Mouse (Mus musculus) fat pad, adult 2 months (tissue): ENCODE results near the gene Vmn2r79.
"Not testable (repeated sequence)": the region's sequence is repeated elsewhere in the genome, so short reads cannot be mapped to it uniquely, and the experiment has no call there.

Source experiments
- DNase-seq: peaks from one replicate; pipeline ENCODE4 v3.0.0-alpha.2; 2011; ENCODE audit warnings: low read depth, low spot score; ENCODE audit errors: extremely low read depth

Gene Vmn2r79

DNA sequence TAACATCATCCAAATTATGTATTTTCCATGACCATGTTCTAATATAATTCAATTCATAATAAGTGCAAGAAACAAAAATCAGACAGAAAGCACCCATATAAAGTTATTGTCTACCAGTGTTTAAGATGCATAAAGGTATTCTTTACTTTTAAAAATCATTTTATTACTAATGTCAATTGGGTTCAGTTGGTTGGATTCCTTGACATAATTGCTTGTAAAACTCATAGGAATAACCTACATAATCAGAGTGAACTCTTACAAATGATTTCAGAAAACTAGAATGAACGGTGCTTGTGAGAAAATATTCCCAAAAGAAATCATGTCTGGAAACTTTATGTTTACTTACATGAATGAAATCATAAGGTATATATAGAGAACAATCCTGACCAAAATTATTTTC is at the start of gene Vmn2r79:
Gene Vmn2r79, plus strand, starts transcription at position 301 of the 400 bp plus-strand sequence.
- not testable (repeated sequence) for DNase-seq

DNA sequence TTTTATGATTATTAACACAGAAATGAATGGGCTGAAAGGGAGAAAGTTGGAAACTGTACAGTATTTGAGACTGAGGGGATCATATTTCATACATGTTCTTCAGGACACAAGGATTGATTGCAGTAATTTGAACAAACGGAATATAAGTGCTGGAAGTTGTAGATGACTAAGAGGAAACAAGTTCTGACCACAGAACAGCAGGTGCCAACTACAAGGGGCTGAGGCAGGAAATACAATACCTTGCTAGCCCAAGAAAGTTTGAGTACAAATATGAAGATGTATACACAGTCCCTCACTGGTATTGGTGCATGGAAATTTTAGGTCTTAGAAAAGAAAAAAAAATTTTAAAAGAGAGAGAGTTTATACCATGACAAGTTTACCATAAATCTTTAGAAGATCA is 1.2 kb upstream of the Vmn2r79 start:
- DNase-seq = no peak

DNA sequence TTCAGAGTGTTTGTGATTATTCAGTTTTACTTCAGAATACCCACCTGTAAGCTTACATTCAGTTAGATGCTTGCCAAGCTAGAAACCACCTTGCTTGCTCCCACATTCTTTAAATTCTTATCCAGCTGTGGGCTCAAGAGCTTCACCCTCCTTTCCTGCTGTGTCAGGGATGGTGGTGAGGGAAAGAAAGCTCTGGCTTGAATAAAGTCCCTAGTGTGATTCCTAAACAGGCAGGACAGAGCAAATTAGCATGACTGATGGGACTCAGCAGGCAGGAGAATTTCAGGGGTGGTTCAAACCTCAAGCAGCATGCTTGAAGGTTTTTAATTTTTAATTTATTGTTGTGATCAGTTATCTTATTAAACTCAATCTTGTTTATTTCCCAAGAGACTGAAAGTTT is 30.6 kb downstream of the Vmn2r79 start:
- DNase-seq = not testable (repeated sequence)

DNA sequence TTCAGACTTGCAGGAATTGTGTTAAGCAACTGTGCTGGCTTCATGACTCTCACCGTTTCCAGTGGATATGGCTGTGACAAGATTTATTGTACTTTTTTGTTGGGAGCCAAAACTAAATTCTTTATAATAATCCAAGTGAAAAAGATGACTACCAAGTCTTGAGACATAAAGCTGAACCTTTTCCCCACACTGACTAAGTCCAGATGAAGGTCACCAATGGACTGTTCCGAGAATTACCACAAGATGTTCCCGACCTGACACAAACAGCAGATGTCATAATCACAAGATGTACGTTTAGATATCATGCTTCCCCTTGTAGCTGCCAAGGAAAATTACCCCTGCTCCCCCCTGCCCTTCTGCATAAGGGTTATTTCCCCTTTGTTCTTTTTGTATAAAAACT is 67.7 kb downstream of the Vmn2r79 start:
- DNase-seq = no peak
